Mouse (Mus musculus): ENCODE data around the gene Slc9a9. TPM values are rescaled to one million over a fixed set of nuclear protein-coding genes. Genes with fewer than 3 reads are reported as not detected.

Gene Slc9a9
- total and polyA plus RNA-seq, 3 experiments = 0.46 to 0.71 TPM; not detected in 1

DNA sequence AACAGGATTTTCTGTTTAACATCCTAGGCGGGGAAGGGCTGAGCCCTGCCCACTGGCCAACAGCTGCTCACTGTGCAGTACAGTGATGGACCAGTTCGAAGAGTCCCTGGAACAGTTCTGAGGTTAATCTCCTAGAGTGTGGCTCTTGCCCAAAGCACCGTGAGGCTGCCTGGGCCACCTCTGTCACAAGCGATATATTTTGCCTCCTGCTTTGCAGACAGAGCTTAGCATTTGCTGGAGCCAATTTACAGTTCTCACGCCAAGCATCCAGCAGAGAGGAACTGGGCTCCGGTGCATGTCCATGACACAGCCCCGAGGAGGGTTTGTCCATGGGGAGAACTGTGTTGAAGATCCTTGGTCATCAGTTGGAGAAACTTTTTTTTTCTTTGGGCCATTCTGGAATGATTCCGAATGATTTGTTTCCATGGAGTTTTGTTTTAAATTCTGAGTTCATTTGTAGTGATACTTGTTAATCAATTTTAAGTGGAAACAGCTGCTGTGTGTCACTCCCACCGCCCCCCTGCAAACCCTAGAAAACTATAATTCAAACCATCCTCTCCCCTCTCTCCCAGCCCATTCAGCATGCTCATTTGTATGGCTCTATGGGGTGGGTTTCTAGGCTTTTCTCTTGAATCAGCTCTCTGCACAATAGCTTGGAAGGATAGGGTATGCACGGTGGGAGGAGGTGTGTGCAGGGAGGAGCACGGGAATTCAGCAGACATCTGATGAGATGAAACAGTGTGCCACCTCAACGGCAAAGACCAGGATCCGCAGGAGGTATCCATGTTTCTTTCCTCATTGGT, 511.7 kb downstream of the Slc9a9 start:
- Histone ChIP-seq H3K36me3 (ENCODE audit: control insufficient read depth in 1 of 2, insufficient read depth in 2 of 2, low read length in 2 of 2) (no peaks in the 10 kb centered on the region), H3K9me3 (replicated peaks; ENCODE audit: insufficient read depth, low read length) (no peaks in the 10 kb centered on the region), H3K27ac (ENCODE audit: control insufficient read depth, low read depth, low read length) (no peak overlapping the region), H3K9ac (ENCODE audit: control insufficient read depth, low read depth, low read length, poor library complexity, severe bottlenecking) (no peak overlapping the region), H3K27me3 (ENCODE audit: control insufficient read depth in 1 of 2, insufficient read depth in 2 of 2, low read length in 2 of 2) (no peaks in the 10 kb centered on the region), H3K79me2 (ENCODE audit: control insufficient read depth, insufficient read depth, low read length, poor library complexity) (no peaks in the 10 kb centered on the region), H3K4me1 (ENCODE audit: control insufficient read depth in 1 of 2, insufficient read depth in 2 of 2, low read length in 2 of 2) (no peaks in the 10 kb centered on the region), H3K4me3 (ENCODE audit: control insufficient read depth in 1 of 2, insufficient read depth in 1 of 2, low read depth in 2 of 2, low read length in 2 of 2) (no peak overlapping the region)
- DNase-seq (ENCODE audit: low read depth, low spot score) = no peak
- no peak for TF ChIP-seq TBP (IDR thresholded peaks at IDR 0.05; ENCODE audit: low read depth, low read length)
- no peak for TF ChIP-seq USF2 (IDR thresholded peaks at IDR 0.05; ENCODE audit: borderline replicate concordance in 1 of 2, insufficient read depth in 1 of 2, low read depth in 1 of 2, low read length in 2 of 2)
- TF ChIP-seq ELF1 (IDR thresholded peaks at IDR 0.05; ENCODE audit: low read depth, low read length) = no peak
- no peak for TF ChIP-seq MAFK (IDR thresholded peaks at IDR 0.05; ENCODE audit: borderline replicate concordance, low read depth, low read length)
- no peak for TF ChIP-seq MAZ (IDR thresholded peaks at IDR 0.05; ENCODE audit: low read depth, low read length)
- TF ChIP-seq CHD2 (IDR thresholded peaks at IDR 0.05; ENCODE audit: low read length) = no peak
- no peak for TF ChIP-seq E2F4 (IDR thresholded peaks at IDR 0.05; ENCODE audit: borderline replicate concordance, low read depth, low read length)
- TF ChIP-seq ZNF384 (IDR thresholded peaks at IDR 0.05; ENCODE audit: low read depth, low read length) = no peak
- TF ChIP-seq KAT2A (conservative IDR thresholded peaks at IDR 0.05; ENCODE audit: low read depth, low read length) = no peak
- no peak for TF ChIP-seq ZKSCAN1 (IDR thresholded peaks at IDR 0.05; ENCODE audit: low read depth, low read length)
- TF ChIP-seq JUND (IDR thresholded peaks at IDR 0.05; ENCODE audit: low read depth, low read length) = no peak
- TF ChIP-seq CTCF (IDR thresholded peaks at IDR 0.05 in 2 of 3, conservative IDR thresholded peaks at IDR 0.05 in 1 of 3; ENCODE audit: control insufficient read depth in 1 of 3, insufficient read depth in 1 of 3, low read depth in 2 of 3, low read length in 3 of 3, poor library complexity in 1 of 3, severe bottlenecking in 1 of 3) = no peak
- TF ChIP-seq GATA1 (IDR thresholded peaks at IDR 0.05; ENCODE audit: low read depth, low read length) = no peak
- no peak for TF ChIP-seq GABPA (IDR thresholded peaks at IDR 0.05; ENCODE audit: low read depth, low read length)
- no peak for TF ChIP-seq POLR2AphosphoS2 (IDR thresholded peaks at IDR 0.05; ENCODE audit: low read length)
- TF ChIP-seq SIN3A (IDR thresholded peaks at IDR 0.05; ENCODE audit: low read length) = no peak
- TF ChIP-seq NELFE (IDR thresholded peaks at IDR 0.05; ENCODE audit: low read depth, low read length) = no peak

DNA sequence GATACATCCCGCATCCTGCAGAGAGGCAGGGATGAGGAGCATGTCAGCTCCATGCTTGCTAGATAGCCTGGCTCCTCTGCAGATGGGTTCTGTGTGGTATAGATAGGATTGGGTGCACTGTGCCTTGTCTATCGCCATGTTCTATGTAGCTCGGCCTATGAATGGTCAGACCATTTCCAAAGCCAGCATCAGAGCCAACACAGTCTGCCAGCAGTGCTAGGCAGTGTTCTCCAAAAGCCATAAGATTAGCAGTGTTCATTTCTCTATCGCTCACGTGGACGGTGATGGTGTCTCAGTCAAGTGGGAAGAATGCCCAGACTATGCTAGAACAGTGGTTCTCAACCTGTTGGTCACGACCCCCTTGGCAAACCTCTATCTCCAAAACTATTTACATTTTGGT, 512.6 kb downstream of the Slc9a9 start:
- TF ChIP-seq POLR2AphosphoS2 (IDR thresholded peaks at IDR 0.05; ENCODE audit: low read length) (no peak), ZMIZ1 (IDR thresholded peaks at IDR 0.05; ENCODE audit: low read depth, low read length) (no peak), POLR2A (IDR thresholded peaks at IDR 0.05; ENCODE audit: control insufficient read depth in 1 of 2, insufficient read depth in 1 of 2, low read depth in 1 of 2, low read length in 2 of 2, poor library complexity in 1 of 2) (no peak), E2F4 (IDR thresholded peaks at IDR 0.05; ENCODE audit: borderline replicate concordance, low read depth, low read length) (no peak), MYB (IDR thresholded peaks at IDR 0.05; ENCODE audit: low read depth, low read length) (no peak), GATA1 (IDR thresholded peaks at IDR 0.05; ENCODE audit: low read depth, low read length) (no peak), KAT2A (conservative IDR thresholded peaks at IDR 0.05; ENCODE audit: low read depth, low read length) (no peak), ETS1 (IDR thresholded peaks at IDR 0.05; ENCODE audit: low read depth, low read length) (no peak), SIN3A (IDR thresholded peaks at IDR 0.05; ENCODE audit: low read length) (no peak), JUND (IDR thresholded peaks at IDR 0.05; ENCODE audit: low read depth, low read length) (no peak)

More for the DNA sequence above, 512.6 kb downstream of the Slc9a9 start:
- DNase-seq (ENCODE audit: low read depth, low spot score) = no peak
- Histone ChIP-seq H3K9me3 (replicated peaks; ENCODE audit: insufficient read depth, low read length) (no peaks in the 10 kb centered on the region), H3K27ac (ENCODE audit: control insufficient read depth, low read depth, low read length) (no peak overlapping the region), H3K36me3 (ENCODE audit: control insufficient read depth in 1 of 2, insufficient read depth in 2 of 2, low read length in 2 of 2) (no peaks in the 10 kb centered on the region), H3K4me3 (ENCODE audit: control insufficient read depth in 1 of 2, insufficient read depth in 1 of 2, low read depth in 2 of 2, low read length in 2 of 2) (no peak overlapping the region), H3K79me2 (ENCODE audit: control insufficient read depth, insufficient read depth, low read length, poor library complexity) (no peaks in the 10 kb centered on the region), H3K27me3 (ENCODE audit: control insufficient read depth in 1 of 2, insufficient read depth in 2 of 2, low read length in 2 of 2) (no peaks in the 10 kb centered on the region), H3K4me1 (ENCODE audit: control insufficient read depth in 1 of 2, insufficient read depth in 2 of 2, low read length in 2 of 2) (no peaks in the 10 kb centered on the region), H3K9ac (ENCODE audit: control insufficient read depth, low read depth, low read length, poor library complexity, severe bottlenecking) (no peak overlapping the region)

All from MEL (cell line).